Mouse (Mus musculus) cerebellum, postnatal 4 days (tissue): ENCODE results near the gene Tmx1.

ENCODE experiments used
- DNase-seq, 2 experiments: peaks; one replicate each; pipeline ENCODE4 v3.0.0; 2022; ENCODE audit warnings: low spot score in 2 of 2, mixed read lengths in 1 of 2

Gene Tmx1

DNA sequence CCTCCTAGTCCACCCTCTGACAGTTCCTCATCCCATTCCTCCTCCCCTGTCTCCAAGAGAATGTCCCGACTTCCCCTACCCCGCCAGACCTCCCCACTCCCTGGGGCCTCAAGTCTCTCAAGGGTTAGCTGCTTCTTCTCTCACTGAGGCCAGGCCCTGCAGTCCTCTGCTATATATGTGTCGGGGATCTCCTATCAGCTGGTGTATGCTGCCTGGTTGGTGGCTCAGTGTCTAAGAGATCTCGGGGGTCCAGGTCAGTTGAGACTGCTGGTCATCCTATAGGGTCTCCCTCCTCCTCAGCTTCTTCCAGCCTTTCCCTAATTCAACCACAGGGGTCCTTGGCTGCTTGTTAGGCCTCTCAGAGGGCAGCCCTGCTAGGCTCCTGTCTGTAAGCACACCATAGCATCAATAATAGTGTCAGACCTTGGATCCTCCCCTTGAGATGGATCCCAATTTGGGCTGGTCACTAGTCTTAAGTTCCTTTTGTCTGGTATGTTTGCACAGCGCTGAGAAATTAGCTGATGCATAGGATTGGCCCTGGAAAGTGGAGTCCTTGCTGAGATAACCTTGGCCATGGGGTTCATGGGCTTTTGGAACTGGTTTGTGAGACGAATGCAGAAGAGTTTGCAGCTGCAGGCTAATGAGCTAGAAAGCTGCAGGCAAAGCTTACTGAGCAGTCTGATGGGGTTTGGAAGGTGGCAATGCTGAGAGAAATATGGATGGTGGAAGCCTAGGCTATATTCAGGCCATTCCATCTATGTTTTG is 34.0 kb downstream of the Tmx1 start:
- no peak for DNase-seq

DNA sequence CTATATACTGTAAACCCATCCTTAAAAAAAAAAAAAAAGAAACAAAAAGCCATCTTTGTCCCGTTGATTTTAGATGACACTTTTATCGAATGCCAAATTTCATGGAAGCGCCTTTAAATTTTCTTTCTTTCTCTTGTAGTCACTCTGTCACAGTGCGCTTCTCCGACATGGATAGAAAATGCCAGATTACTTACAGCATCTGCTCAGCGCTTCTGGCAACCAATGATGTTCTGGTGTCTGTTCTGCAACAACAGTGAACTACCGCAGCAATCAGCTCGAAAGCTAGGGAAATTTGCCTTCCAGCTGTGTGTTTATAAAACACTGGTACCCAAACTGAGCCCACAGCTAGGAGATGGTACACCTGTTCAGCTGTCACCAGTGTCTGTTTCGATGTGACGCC is 39.5 kb downstream of the Tmx1 start:
- no peak for DNase-seq

DNA sequence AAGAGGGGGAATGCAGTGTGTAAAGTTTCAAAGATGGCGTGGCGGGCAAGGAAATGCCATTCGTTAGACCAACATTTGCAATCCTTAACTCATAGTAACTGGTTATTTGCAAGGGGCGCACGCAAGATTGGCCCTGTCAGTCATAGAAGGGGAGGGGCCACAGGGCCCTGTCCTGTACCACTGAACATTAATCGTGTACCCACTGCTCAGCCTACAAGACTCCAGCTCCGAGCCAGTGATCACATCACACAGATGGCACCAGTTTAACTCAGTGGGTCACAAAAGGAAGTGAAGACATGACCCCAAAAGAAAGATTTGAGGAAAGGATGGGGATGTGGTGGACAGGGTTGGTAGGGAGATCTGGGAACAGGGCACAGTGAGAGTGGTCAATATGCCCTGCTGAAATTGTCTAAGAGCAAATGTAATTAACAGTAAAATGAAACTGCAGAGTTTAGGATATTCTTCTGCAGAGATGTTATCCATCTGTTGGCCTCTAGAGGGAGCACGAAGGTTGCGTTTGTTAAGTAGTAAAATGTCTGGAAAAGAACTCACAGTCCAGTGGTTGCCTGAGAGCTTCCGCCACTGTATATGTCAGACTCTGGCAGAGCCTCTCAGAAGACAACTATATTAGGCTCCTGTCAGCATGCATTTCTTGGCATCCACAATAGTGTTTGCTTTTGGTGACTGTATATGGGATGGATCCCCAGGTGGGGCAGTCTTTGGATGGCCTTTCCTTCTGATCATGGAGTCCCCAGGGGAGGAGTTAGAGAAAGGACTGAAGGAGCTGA is 41.8 kb downstream of the Tmx1 start:
- DNase-seq, result peak in 1 of 2 experiments; percentile 24

DNA sequence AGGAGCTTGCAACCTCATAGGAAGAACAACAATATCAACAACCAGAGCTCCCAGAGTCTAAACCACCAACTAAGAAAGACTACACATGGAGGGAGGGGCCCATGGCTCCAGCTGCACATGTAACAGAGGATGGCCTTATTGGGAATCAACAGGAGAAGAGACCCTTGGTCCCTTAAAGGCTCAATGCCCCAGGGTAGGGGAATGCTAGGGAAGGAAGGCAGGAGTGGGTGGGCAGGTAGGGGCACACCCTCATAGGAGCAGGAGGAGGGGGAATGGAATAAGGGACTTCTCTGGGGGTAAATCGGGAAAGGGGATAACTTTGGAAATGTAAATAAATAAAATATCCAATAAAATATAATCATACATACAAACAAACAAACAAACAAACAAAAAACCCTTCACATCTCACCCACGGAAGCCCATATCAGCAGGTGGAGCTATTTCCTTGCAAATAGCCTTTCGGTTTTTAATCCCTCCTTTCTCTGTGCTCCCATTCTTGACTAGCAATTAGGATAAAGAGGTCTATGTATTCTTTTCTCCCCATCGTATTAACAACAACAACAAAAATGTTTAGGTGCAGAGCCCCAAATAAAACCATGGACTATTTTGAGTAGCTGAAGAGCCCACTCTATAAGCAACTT is 42.5 kb downstream of the Tmx1 start:
- peak in 1 of 2 experiments; percentile 32 for DNase-seq

GRCm38 (mm10) chr12:70498091-70498490 is 45.2 kb downstream of the Tmx1 start:
- DNase-seq, result no peak

- no peak for DNase-seq
Measured at GRCm38 (mm10) chr12:70505971-70506370, 53.1 kb downstream of the Tmx1 start.

DNA sequence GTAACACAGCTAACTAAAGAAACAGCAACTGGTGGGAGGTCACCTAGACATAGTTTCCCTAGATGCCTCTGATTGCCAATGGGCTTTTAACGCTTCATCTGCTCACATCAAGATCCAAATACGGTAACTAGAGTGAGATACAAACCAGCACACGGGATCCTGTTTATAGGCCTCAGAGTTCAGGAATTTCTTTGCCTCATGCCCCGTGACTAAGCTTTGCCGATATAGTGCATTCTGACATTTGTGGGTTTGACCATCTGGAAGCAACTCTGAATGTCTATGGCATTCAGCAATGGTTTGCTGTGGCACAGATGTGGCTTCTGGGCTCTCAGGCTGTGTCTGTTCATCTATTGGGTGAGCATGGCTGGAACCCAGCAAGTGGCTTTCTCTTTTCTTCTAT is 59.1 kb downstream of the Tmx1 start:
- no peak for DNase-seq

- no peak for DNase-seq
Measured at GRCm38 (mm10) chr12:70512431-70512830, 59.5 kb downstream of the Tmx1 start.
